Mouse (Mus musculus): Measurements from ENCODE around the gene Wscd1. TPM values are rescaled to one million over a fixed set of nuclear protein-coding genes. Genes with fewer than 3 reads are reported as not detected.

The Wscd1 gene
- under 1 TPM; 0.38 to 0.77 TPM for total RNA-seq (2023)

GRCm38 (mm10) chr11:71749671-71750070, at the start of gene Wscd1:
Wscd1 (plus strand) TSS chr11:71749920.

